Comparison of ENCODE assay signal across 22 mouse cellular contexts in the genomic region with DNA sequence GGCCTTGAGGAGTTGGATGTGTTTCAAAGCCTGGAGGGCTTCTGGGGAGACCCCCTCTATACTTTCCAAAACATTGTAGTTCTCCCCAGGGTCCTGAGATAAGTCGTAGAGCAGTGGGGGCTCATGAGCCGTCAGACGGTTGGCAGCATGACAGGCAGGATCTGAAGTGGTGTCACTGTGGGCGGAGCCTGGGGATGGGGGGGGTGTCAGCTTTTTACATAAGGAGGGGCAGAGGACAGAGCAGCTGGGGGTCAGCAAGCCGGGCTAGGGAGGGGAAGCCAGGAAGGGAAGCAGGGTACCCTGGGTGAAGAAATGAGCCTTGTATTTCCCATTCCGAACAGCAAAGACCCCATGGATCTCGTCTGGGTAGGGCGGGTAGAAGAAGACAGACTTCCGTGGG. TPM values are rescaled to one million over a fixed set of nuclear protein-coding genes. Genes with fewer than 3 reads are reported as not detected.
A peak's percentile ranks its signal among the peaks of the same experiment; 100 is the strongest.
DNase-seq lines count a peak whose midpoint lies in the region; TF ChIP-seq lines count a peak whose summit lies in the region.
"Had no signal": no experiment of that assay in that cellular context is flagged by ENCODE, and none has a peak within 500 bp of the region (broad histone marks: within the 10 kb centered on the region; RNA-seq: fewer than 3 reads in every experiment).

No protein-coding gene starts in this region.

- H3K4me1 ChIP-seq in heart, embryonic 10.5 days: peaks cover 32% of the 10 kb centered on the region
- H3K4me1 ChIP-seq in E14TG2a.4 (replicated peaks; ENCODE audit: low read depth, low read length): peaks cover 80% of the 10 kb centered on the region

- WGBS in heart, embryonic 10.5 days: 71% methylated on average over 9 of the region's 9 CpGs

- no peak overlapping the region for H3K27ac ChIP-seq in heart, embryonic 10.5 days
- H3K27ac ChIP-seq: embryonic facial prominence, embryonic 13.5 days; embryonic facial prominence, embryonic 15.5 days; forebrain, embryonic 10.5 days; forebrain, embryonic 12.5 days had no signal

- DNase-seq in cerebellum, adult 11-12 months: peak; percentile 42
- no peak for DNase-seq in cerebellum, postnatal 25 days
- peak; percentile 91 for DNase-seq in heart, adult 11 months
- no peak for DNase-seq in heart, embryonic 10.5 days (ENCODE audit: low spot score)
- DNase-seq: adrenal gland, adult 2 months; adrenal gland, postnatal 10 days; adrenal gland, postnatal 25 days; B cell, adult 2 months; cerebellum, adult 11 months; cerebellum, postnatal 14 days; embryo, embryonic 11 days had no signal

- no peaks in the 10 kb centered on the region for H3K9me3 ChIP-seq in heart, embryonic 10.5 days
- no peaks in the 10 kb centered on the region for H3K9me3 ChIP-seq in E14TG2a.4 (ENCODE audit: low read length)
- H3K9me3 ChIP-seq: embryonic facial prominence, embryonic 13.5 days; embryonic facial prominence, embryonic 15.5 days; forebrain, embryonic 10.5 days; forebrain, embryonic 12.5 days had no signal

- no peak for TF ChIP-seq CTCF in E14TG2a.4 (conservative IDR thresholded peaks at IDR 0.05; ENCODE audit: low read length)

- no peak overlapping the region for H3K4me3 ChIP-seq in heart, embryonic 10.5 days
- 0 out of 2 replicates have a peak overlapping the region, but pooled peaks have one; percentile 17 for H3K4me3 ChIP-seq in E14TG2a.4 (replicated peaks; ENCODE audit: low read length)
- H3K4me3 ChIP-seq: embryonic facial prominence, embryonic 13.5 days; embryonic facial prominence, embryonic 15.5 days; erythroblast, embryonic 14.5 days; forebrain, embryonic 10.5 days; forebrain, embryonic 12.5 days had no signal

- H3K27me3 ChIP-seq in heart, embryonic 10.5 days (ENCODE audit: insufficient read depth, poor library complexity, severe bottlenecking): no peaks in the 10 kb centered on the region; the same call in 1 of the 2 replicates
- H3K27me3 ChIP-seq in E14TG2a.4 (ENCODE audit: insufficient read depth, low read length): no peaks in the 10 kb centered on the region
- H3K27me3 ChIP-seq: CH12.LX; embryonic facial prominence, embryonic 13.5 days; embryonic facial prominence, embryonic 15.5 days had no signal

- 0 out of 2 replicates have a peak, but pooled peaks cover 3% of the 10 kb centered on the region for H3K36me3 ChIP-seq in heart, embryonic 10.5 days
- H3K36me3 ChIP-seq in E14TG2a.4 (ENCODE audit: insufficient read depth, low read length): peaks cover 19% of the 10 kb centered on the region
- H3K36me3 ChIP-seq: embryonic facial prominence, embryonic 13.5 days; embryonic facial prominence, embryonic 15.5 days; forebrain, embryonic 10.5 days; forebrain, embryonic 12.5 days had no signal

RNA-seq across cellular contexts. Expression of a gene that starts 3.9 kb away (rescaled TPM):
- 14.2 and 14.3 TPM in 2 replicates for polyA plus RNA-seq in heart, embryonic 10.5 days (2016; fragmentation: Nextera tagmentation; extraction: Ambion mirVana)

RNA-seq across cellular contexts. Expression of a gene that starts 19.7 kb away (rescaled TPM):
- polyA plus RNA-seq in heart, embryonic 10.5 days (2016; fragmentation: Nextera tagmentation; extraction: Ambion mirVana): 0.44 and 0.99 TPM in 2 replicates
- polyA plus RNA-seq: erythroblast, embryonic 14.5 days had no signal

RNA-seq across cellular contexts. Expression of a gene that starts 26.1 kb away (rescaled TPM):
- polyA plus RNA-seq in heart, embryonic 10.5 days (2016; fragmentation: Nextera tagmentation; extraction: Ambion mirVana): 2.1 and 2.6 TPM in 2 replicates
- polyA plus RNA-seq: CD4-positive, CD25-positive, alpha-beta regulatory T cell, adult 4 months had no signal

RNA-seq across cellular contexts. Expression of a gene that starts 43.7 kb away (rescaled TPM):
- 64.7 and 64.8 TPM in 2 replicates for polyA plus RNA-seq in heart, embryonic 10.5 days (2016; fragmentation: Nextera tagmentation; extraction: Ambion mirVana)

RNA-seq across cellular contexts. Expression of a gene that starts 43.9 kb away (rescaled TPM):
- 0.38 and 0.58 TPM in 2 replicates for polyA plus RNA-seq in heart, embryonic 10.5 days (2016; fragmentation: Nextera tagmentation; extraction: Ambion mirVana)
- polyA plus RNA-seq: CD4-positive, CD25-positive, alpha-beta regulatory T cell, adult 4 months; embryonic facial prominence, embryonic 11.5 days; embryonic facial prominence, embryonic 13.5 days; embryonic facial prominence, embryonic 15.5 days; forebrain, embryonic 10.5 days; forebrain, embryonic 12.5 days; forebrain, embryonic 14.5 days; forebrain, embryonic 16.5 days had no signal

Comparison
In these comparisons a context has a peak if more than half of its experiments do, and no peak if none do; other contexts are left out.
1. DNase-seq: peak in cerebellum, adult 11-12 months (single experiment) and heart, adult 11 months (single experiment); none in cerebellum, postnatal 25 days (0 of 2) and heart, embryonic 10.5 days (single experiment).